Mouse (Mus musculus): ENCODE measurements around the gene Lsamp. TPM values are rescaled to one million over a fixed set of nuclear protein-coding genes. Genes with fewer than 3 reads are reported as not detected.
A peak's percentile ranks its signal among the peaks of the same experiment; 100 is the strongest.
"Not testable (repeated sequence)": the region's sequence is repeated elsewhere in the genome, so short reads cannot be mapped to it uniquely, and the experiment has no call there.

Gene Lsamp
- polyA plus RNA-seq, 1 experiment from 2014 or later = 31.1 TPM

DNA sequence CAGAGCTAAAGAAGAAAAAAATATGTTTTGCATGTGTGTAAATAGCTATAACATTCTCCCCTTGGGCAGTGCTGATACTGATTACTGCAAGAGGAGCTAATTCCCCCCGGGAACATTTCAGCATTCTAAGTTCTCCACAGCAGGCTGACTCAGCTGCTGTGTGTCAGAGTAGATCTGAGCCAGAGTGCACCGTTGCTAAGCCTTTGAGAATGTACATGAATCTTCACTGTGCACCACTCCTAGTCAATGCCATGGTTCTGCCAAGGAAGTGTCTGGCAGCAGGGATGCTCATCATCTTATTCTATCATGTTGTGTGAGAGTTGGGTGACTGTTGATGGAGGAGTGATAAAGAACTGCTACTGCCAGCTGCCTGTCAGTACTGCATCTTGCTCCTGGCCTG lies 1985.1 kb downstream of the Lsamp start:
- H3K9me3 ChIP-seq (replicated peaks) = no peaks in the 10 kb centered on the region

DNA sequence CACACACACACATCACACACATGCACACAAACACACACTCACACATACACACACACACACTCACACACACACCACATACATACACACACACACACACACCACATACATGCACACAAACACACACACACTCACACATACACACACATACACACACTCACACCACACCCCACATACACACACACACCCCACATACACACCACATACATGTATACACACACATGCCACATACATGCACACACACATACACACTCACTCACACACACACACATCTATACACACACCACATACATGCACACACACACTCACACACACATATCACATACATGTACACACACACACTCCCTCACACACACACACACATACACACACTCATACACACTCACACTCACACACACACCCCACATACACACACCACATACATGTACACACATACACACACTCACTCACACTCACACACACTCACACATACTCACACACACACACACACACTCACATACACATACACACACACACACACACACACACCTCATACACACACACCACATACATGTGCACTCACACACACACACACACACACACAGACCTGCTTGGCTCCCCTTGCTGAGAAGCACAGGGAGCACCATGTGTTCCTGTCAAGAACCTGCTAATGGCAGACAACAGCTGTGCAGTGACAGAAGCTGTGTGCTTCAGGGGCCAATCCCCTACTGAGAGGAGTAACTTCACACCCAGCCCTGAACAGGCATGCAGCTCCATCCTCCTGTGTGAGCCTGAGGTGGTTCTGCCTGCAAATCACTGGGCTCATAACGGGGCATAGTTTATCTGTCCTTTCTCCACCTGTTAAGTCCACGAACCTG lies 1990.9 kb downstream of the Lsamp start:
- Histone ChIP-seq H3K27ac (no peak overlapping the region), H3K9ac (no peak overlapping the region), H3K4me1 (no peaks in the 10 kb centered on the region), H3K36me3 (no peaks in the 10 kb centered on the region), H3K4me2 (replicated peaks) (no peak overlapping the region), H3K4me3 (no peak overlapping the region), H3K27me3 (no peaks in the 10 kb centered on the region), H3K9me3 (replicated peaks) (no peaks in the 10 kb centered on the region)
- ATAC-seq (ENCODE audit: low FRiP score) = peak; percentile 50; the same call in 1 of the 2 replicates
- WGBS = 69% methylated on average over 2 of the region's 2 CpGs

More for the DNA sequence above, 1985.1 kb downstream of the Lsamp start:
- WGBS = 69% methylated on average over 2 of the region's 2 CpGs
- H3K4me1 ChIP-seq = no peaks in the 10 kb centered on the region
- no peak overlapping the region for H3K4me2 ChIP-seq (replicated peaks)
- H3K36me3 ChIP-seq = no peaks in the 10 kb centered on the region
- H3K4me3 ChIP-seq = no peak overlapping the region
- ATAC-seq (ENCODE audit: low FRiP score) = no peak
- no peak overlapping the region for H3K27ac ChIP-seq
- no peak overlapping the region for H3K9ac ChIP-seq
- no peaks in the 10 kb centered on the region for H3K27me3 ChIP-seq

DNA sequence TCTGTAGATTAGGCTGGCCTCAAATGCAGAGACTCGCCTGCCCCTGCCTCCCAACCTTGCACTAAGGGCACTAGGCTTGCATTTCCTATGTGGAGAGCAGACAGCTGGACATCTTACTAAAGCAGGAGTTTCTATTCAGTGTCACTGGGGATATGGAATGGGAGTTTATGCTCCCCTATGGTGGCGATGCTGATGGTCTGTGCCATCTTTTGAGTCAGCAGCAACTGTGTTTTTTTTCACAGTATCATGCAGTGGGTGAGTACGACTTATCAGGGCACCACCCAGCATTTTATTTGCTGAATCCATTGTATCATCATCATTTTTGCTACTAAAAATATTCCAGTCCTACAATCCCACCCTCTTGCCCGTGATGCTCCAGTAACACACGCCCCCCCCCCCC lies 1992.7 kb downstream of the Lsamp start:
- Histone ChIP-seq H3K4me3 (no peak overlapping the region), H3K4me1 (no peaks in the 10 kb centered on the region), H3K36me3 (no peaks in the 10 kb centered on the region), H3K9ac (no peak overlapping the region), H3K27me3 (no peaks in the 10 kb centered on the region), H3K27ac (no peak overlapping the region), H3K4me2 (replicated peaks) (no peak overlapping the region), H3K9me3 (replicated peaks) (no peaks in the 10 kb centered on the region)
- ATAC-seq (ENCODE audit: low FRiP score) = no peak
- WGBS = 78% methylated on average over 5 of the region's 5 CpGs

DNA sequence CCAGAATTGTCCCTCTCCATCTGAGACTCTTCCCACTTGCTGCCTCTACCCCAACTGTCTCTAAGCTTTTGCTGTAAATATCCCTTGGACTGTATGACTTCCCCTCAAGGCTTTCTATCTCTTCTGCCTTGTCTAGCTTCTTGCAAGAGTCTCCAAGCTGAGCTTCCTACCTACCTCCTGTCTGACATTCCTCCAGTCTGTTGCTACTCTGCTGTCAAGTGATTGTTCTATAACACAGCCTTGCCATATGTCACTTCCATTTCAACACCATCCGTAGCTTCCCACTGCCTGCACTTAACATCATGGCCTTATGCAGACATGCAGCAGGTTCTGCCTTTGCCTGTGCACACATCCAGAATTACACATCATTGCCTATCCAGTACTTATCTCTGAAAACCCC lies 2012.8 kb downstream of the Lsamp start:
- H3K36me3 ChIP-seq = no peaks in the 10 kb centered on the region
- no peak overlapping the region for H3K4me2 ChIP-seq (replicated peaks)
- H3K27ac ChIP-seq = no peak overlapping the region
- 68% methylated on average over 1 of the region's 1 CpGs for whole genome bisulfite sequencing
- H3K27me3 ChIP-seq = no peaks in the 10 kb centered on the region
- no peak overlapping the region for H3K9ac ChIP-seq
- H3K4me3 ChIP-seq = no peak overlapping the region
- ATAC-seq (ENCODE audit: low FRiP score) = no peak
- no peaks in the 10 kb centered on the region for H3K4me1 ChIP-seq
- no peaks in the 10 kb centered on the region for H3K9me3 ChIP-seq (replicated peaks)

DNA sequence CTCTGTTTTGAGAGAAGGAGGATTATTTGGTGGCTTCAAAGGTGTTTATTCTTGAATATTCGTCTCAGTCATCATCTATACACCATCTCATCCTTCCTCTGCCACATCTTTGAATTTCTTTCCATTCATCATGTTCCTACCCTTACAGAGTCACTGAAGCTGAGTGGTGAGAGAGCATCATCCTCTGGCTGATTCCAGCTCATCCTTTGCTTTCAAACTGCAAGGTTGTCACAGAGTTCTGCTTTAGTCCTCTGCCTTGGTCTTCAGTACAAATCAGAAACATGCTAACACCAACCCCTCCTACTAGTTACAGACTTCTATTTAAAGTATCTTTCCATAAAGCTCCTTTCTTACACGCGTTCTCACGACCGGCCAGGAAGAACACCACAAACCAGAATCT lies 2018.8 kb downstream of the Lsamp start:
- 94% methylated on average over 5 of the region's 5 CpGs for WGBS
- no peak overlapping the region for H3K4me2 ChIP-seq (replicated peaks)
- H3K9me3 ChIP-seq (replicated peaks) = no peaks in the 10 kb centered on the region
- no peak for ATAC-seq (ENCODE audit: low FRiP score)
- H3K27ac ChIP-seq = no peak overlapping the region
- no peaks in the 10 kb centered on the region for H3K27me3 ChIP-seq
- H3K4me1 ChIP-seq = no peaks in the 10 kb centered on the region
- H3K9ac ChIP-seq = no peak overlapping the region
- no peak overlapping the region for H3K4me3 ChIP-seq
- no peaks in the 10 kb centered on the region for H3K36me3 ChIP-seq

DNA sequence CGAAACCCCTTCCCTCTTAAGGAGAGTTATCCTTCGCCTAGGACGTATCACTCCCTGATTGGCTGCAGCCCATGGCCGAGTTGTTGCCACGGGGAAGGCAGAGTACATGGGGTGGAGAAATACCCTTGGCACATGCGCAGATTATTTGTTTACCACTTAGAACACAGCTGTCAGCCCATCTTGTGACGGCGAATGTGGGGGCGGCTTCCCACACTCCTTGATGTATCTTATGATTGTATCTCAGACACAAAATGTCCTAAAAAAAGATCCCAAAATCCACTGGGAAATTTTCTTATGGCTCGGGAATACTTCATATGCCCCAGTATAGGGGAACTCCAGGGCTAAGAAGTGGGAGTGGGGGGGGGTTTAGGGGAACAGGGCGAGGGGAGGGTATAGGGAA lies 2019.3 kb downstream of the Lsamp start:
- H3K27ac ChIP-seq; H3K9ac ChIP-seq; H3K4me1 ChIP-seq; H3K4me3 ChIP-seq; H3K4me2 ChIP-seq (replicated peaks); H3K27me3 ChIP-seq; H3K9me3 ChIP-seq (replicated peaks); ATAC-seq (ENCODE audit: low FRiP score); H3K36me3 ChIP-seq: not testable (repeated sequence)
- WGBS = 93% methylated on average over 11 of the region's 11 CpGs

DNA sequence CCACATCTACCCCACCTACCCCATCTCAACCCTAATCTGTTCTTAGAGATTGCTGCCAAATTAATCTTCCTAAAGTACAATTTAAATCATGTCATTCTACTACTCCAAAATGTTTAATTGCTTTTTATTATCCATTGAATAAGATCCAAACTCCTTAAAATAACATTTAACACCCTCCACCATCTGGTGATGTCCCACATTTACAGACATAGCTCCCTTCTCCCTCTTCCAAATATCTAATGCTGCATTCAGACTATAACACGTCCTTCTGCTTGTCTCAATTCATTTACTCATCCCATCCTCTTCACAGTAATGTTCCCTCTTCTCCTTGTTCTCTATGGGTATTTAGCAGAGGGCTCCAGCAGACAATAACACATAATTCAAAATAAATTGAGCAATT lies 2020.0 kb downstream of the Lsamp start:
- no peak for ATAC-seq (ENCODE audit: low FRiP score)
- Histone ChIP-seq H3K4me1 (no peaks in the 10 kb centered on the region), H3K4me3 (no peak overlapping the region), H3K27me3 (no peaks in the 10 kb centered on the region), H3K36me3 (no peaks in the 10 kb centered on the region), H3K4me2 (replicated peaks) (no peak overlapping the region), H3K9ac (no peak overlapping the region), H3K9me3 (replicated peaks) (no peaks in the 10 kb centered on the region), H3K27ac (no peak overlapping the region)
- 69% methylated on average over 1 of the region's 1 CpGs for WGBS

DNA sequence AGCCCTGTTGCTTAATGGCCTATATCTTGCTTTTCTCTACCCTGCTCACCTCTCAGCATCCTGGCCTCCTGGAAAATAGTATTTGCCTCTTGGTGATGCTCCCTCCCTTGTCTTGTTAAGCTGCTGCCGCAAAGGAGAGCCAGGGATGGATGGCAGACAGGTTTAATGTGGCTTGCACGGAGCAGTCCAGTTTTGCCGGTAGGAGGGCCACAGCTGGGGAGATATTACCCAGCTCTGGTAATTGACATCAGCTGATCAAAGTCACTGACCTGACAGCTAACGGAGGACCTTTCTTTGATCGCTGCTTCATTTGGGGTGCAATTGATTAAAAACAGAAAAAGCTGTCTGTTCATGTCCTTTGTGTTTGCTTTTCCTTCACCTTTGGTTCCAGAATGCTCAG lies 2030.8 kb downstream of the Lsamp start:
- Histone ChIP-seq H3K9ac (no peak overlapping the region), H3K9me3 (replicated peaks) (no peaks in the 10 kb centered on the region), H3K4me2 (replicated peaks) (no peak overlapping the region), H3K27me3 (no peaks in the 10 kb centered on the region), H3K4me1 (no peaks in the 10 kb centered on the region), H3K27ac (no peak overlapping the region), H3K4me3 (no peak overlapping the region), H3K36me3 (no peaks in the 10 kb centered on the region)
- WGBS = 26% methylated on average over 5 of the region's 5 CpGs
- ATAC-seq (ENCODE audit: low FRiP score) = no peak

DNA sequence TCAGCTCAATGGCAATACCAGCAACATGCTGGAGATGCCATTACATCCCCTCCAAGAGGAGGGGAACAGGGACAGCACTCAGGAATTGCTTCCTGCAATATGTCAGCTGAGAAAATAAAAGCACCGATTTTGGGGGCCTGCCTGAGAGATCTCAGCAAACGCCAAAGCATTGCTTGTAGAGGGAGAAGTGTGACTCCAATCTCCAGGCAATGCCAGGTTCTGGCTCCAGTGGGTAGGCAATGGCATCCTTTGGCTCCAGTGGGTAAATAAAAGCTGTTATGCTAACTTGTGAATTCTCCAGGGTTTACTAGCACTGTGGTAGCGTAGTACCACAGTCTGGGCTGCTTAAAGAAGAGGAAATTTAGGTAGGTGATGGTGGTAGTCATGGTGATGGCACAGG lies 2031.3 kb downstream of the Lsamp start:
- no peaks in the 10 kb centered on the region for H3K9me3 ChIP-seq (replicated peaks)
- no peak overlapping the region for H3K27ac ChIP-seq
- WGBS = 60% methylated on average over 3 of the region's 3 CpGs
- H3K4me1 ChIP-seq = no peaks in the 10 kb centered on the region
- H3K36me3 ChIP-seq = no peaks in the 10 kb centered on the region
- ATAC-seq (ENCODE audit: low FRiP score) = no peak
- no peak overlapping the region for H3K9ac ChIP-seq
- no peak overlapping the region for H3K4me3 ChIP-seq
- no peaks in the 10 kb centered on the region for H3K27me3 ChIP-seq
- no peak overlapping the region for H3K4me2 ChIP-seq (replicated peaks)

DNA sequence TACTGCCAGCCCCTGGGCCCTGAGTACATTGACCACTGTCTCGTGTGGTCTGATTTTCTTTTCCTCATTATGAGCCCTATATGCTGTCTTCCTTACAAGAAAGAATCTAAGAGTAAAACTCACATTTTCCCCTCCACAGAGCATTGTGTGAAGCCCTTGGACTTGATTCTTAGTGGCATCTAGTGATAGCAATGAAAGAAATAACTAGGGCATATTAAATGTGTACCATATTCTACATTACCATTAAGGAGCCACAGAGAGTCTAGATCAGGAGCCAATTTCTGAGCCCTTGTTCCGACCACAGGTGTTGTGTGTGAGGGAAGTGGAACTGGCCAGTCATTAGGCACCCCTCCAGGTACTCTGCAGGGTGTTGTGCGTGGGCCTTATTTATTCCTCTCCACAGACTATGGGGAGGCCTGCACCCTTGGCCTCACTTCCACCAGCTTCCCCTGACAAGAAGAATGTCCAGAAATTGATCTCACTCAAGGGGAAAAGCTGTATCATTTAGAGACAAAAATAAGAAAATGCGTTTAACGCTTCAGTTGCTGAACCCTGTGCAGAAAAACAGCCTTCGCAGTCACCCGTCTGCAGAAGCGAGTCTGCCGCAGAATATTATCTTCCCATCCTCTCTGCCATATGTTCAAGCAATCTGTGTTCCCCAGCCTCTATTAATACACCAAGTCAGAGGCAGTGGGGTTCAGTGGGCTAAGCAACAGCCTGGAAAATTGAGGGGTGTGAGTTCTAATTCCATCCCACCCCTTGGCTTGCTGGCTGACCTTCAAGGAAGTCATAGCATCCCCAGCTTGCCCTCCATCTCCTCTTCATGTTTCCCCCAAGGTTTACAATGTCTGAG lies 2032.9 kb downstream of the Lsamp start:
- Histone ChIP-seq H3K27ac (no peak overlapping the region), H3K27me3 (no peaks in the 10 kb centered on the region), H3K9me3 (replicated peaks) (no peaks in the 10 kb centered on the region), H3K4me3 (no peak overlapping the region), H3K4me1 (no peaks in the 10 kb centered on the region), H3K4me2 (replicated peaks) (no peak overlapping the region), H3K36me3 (no peaks in the 10 kb centered on the region), H3K9ac (no peak overlapping the region)
- no peak for ATAC-seq (ENCODE audit: low FRiP score)
- WGBS = 82% methylated on average over 9 of the region's 9 CpGs

DNA sequence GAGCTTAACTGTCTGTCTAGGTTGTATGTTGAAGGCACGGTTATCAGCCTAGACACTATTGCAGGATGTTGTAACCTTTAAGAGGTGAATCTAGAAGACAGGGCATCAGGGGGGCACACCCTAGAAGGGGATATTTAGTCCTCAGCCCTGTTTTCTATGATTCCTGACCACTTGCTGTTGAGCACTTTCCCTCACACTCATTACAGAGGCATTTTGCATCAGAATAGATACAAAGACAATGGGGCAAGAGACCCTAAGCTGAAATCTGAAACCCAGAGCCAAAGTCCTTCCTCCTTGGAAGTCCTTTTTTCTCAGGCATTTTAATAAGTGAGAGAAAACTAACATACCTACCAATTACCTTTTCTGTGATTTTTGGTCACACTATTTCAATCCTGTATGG lies 2038.4 kb downstream of the Lsamp start:
- Histone ChIP-seq H3K4me3 (no peak overlapping the region), H3K36me3 (no peaks in the 10 kb centered on the region), H3K27ac (no peak overlapping the region), H3K27me3 (no peaks in the 10 kb centered on the region), H3K9me3 (replicated peaks) (no peaks in the 10 kb centered on the region), H3K4me1 (no peaks in the 10 kb centered on the region), H3K4me2 (replicated peaks) (no peak overlapping the region), H3K9ac (no peak overlapping the region)
- ATAC-seq (ENCODE audit: low FRiP score) = no peak
- WGBS = 42% methylated on average over 1 of the region's 1 CpGs

DNA sequence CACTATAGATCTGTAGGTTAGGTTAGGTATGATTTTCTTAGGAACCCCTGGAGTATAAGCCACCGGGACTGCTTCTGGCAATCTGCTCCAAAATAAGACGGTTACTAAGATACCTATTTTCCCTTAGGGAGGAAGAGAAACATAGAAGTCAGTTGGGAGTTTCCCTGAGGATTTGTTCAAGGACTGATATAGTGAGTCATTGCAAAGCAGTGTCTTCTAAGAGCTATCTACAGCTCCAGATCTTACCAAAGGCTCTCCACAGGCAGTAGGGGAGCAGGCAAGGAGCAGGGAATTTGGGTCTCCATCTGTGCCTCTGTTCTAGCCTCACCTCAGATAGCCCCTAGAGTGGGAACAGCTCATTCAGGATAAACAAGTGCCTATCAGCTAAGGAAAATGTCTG lies 2047.9 kb downstream of the Lsamp start:
- H3K4me1 ChIP-seq = no peaks in the 10 kb centered on the region
- H3K9ac ChIP-seq = no peak overlapping the region
- H3K27me3 ChIP-seq = no peaks in the 10 kb centered on the region
- WGBS = 80% methylated on average over 2 of the region's 2 CpGs
- H3K4me2 ChIP-seq (replicated peaks) = no peak overlapping the region
- H3K36me3 ChIP-seq = no peaks in the 10 kb centered on the region
- ATAC-seq (ENCODE audit: low FRiP score) = no peak
- no peaks in the 10 kb centered on the region for H3K9me3 ChIP-seq (replicated peaks)
- no peak overlapping the region for H3K4me3 ChIP-seq
- no peak overlapping the region for H3K27ac ChIP-seq
